Mouse (Mus musculus) stomach, embryonic 16.5 days (tissue): ENCODE data around the gene Zbtb16. TPM values are rescaled to one million over a fixed set of nuclear protein-coding genes. Genes with fewer than 3 reads are reported as not detected.

ENCODE experiments used
- ATAC-seq: fragments of 200-750 bp; cut with Nextera tagmentation; 2 replicates; pipeline ENCODE4 v1.8.0; 2017; ENCODE audit warnings: moderate number of reproducible peaks, moderate TSS enrichment; ENCODE audit not compliant: insufficient read depth, low FRiP score
- H3K27ac ChIP-seq: fragments of 300-500 bp; sonication (generic); 2 replicates; pipeline ENCODE4 v1.5.1; 2014; ENCODE audit warnings: low read length
- H3K27me3 ChIP-seq: fragments of 300-500 bp; sonication (generic); 2 replicates; pipeline ENCODE4 v1.6.1; 2014; ENCODE audit warnings: low read length, control low read depth, mixed read lengths; ENCODE audit not compliant: control insufficient read depth, insufficient read depth
- H3K36me3 ChIP-seq: fragments of 300-500 bp; sonication (generic); 2 replicates; pipeline ENCODE4 v1.6.1; 2014; ENCODE audit warnings: low read length; ENCODE audit not compliant: control insufficient read depth, insufficient read depth
- H3K4me1 ChIP-seq: fragments of 300-500 bp; sonication (generic); 2 replicates; pipeline ENCODE4 v1.6.1; 2014; ENCODE audit warnings: low read length, control low read depth, mixed read lengths; ENCODE audit not compliant: control insufficient read depth, insufficient read depth
- H3K4me2 ChIP-seq: fragments of 300-500 bp; sonication (generic); 2 replicates; pipeline ENCODE4 v1.6.1; 2014; ENCODE audit warnings: low read depth, low read length, mixed read lengths
- H3K4me3 ChIP-seq: fragments of 300-500 bp; sonication (generic); replicated peaks from 2 replicates; pipeline ENCODE4 v1.5.1; 2014; ENCODE audit warnings: mild to moderate bottlenecking, low read length
- H3K9ac ChIP-seq: fragments of 300-500 bp; sonication (generic); 2 replicates; pipeline ENCODE4 v1.6.1; 2014; ENCODE audit warnings: low read length
- H3K9me3 ChIP-seq: fragments of 300-500 bp; sonication (generic); replicated peaks from 2 replicates; pipeline ENCODE4 v1.6.1; 2016; ENCODE audit warnings: low read length, control low read depth; ENCODE audit not compliant: control insufficient read depth
- WGBS: fragments of 180-500 bp; shearing (Covaris S2); extraction: QIAGEN DNeasy Blood & Tissue Kit; methylation state at CpG from one replicate; pipeline ENCODE4 v1.1.7; 2014; 5-methylcytosine and 5-hydroxymethylcytosine counted together
- polyA plus RNA-seq: library from polyadenylated mRNA; unstranded; fragments of >200 nt; fragmentation: Nextera tagmentation; extraction: Ambion mirVana; gene quantifications from 2 replicates; pipeline ENCODE4 v1.2.1, GENCODE M21; 2015

Zbtb16 gene
- polyA plus RNA-seq, 1 experiment from 2014 or later, result 5.1 TPM

- no peak overlapping the region for H3K9ac ChIP-seq
- WGBS, result 47% methylated on average over 13 of the region's 13 CpGs
- H3K27ac ChIP-seq, result no peak overlapping the region
- H3K4me2 ChIP-seq, result no peak overlapping the region
- peaks cover 10% of the 10 kb centered on the region for H3K9me3 ChIP-seq
- no peaks in the 10 kb centered on the region for H3K36me3 ChIP-seq
- no peak overlapping the region for H3K4me3 ChIP-seq
- H3K4me1 ChIP-seq, result peaks cover 14% of the 10 kb centered on the region
- no peak for ATAC-seq
- no peaks in the 10 kb centered on the region for H3K27me3 ChIP-seq
These were observed 190.9 kb downstream of the Zbtb16 start for GRCm38 (mm10) chr9:48644926-48645647.

DNA sequence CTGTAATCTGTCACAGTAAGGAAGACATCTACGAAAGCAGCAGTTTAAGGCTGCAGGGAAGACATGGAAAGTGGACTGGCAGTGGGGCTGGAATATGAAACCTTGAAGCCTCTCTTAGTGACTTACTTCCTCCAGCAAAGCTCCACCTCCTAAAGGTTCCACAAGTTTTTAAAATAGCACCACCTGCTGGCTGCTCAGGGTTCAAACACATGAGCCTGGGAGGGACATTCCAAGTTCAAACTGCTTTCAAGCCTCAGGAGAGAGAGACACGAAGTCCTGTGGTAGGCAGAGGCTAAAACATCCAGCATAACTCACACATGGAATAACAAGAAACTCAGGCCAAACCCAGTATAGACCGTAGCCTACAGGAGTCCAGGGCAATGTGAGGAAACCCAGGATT, 191.6 kb downstream of the Zbtb16 start:
- WGBS, result 77% methylated on average over 3 of the region's 3 CpGs

DNA sequence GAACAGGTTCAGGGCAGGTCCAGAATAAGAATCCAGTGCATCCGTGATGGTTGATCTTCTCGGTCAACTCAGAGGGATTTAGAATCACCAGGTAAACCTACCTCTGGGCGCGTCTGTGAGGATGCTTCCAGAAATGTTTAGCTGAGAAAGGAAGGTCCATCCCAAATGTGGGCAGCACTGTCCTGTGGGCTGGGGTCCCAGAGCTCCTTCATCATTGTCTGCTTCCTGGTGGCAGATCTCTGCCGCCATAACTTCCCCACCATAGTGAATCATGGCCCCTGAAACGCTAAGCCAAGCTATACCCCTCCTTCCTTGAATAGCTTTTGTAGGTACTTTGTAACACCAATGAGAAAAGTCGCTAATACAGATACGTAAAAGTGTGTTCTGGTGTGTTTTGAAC, 194.4 kb downstream of the Zbtb16 start:
- no peak overlapping the region for H3K27ac ChIP-seq
- no peak overlapping the region for H3K9ac ChIP-seq
- no peak overlapping the region for H3K4me3 ChIP-seq
- ATAC-seq, result no peak
- H3K36me3 ChIP-seq, result no peaks in the 10 kb centered on the region
- no peak overlapping the region for H3K4me2 ChIP-seq
- H3K9me3 ChIP-seq, result peaks cover 10% of the 10 kb centered on the region
- no peaks in the 10 kb centered on the region for H3K27me3 ChIP-seq
- WGBS, result 88% methylated on average over 8 of the region's 8 CpGs
- H3K4me1 ChIP-seq, result no peaks in the 10 kb centered on the region

More for the DNA sequence above, 191.6 kb downstream of the Zbtb16 start:
- H3K36me3 ChIP-seq, result no peaks in the 10 kb centered on the region
- no peak overlapping the region for H3K4me3 ChIP-seq
- no peaks in the 10 kb centered on the region for H3K27me3 ChIP-seq
- H3K4me1 ChIP-seq, result peaks cover 12% of the 10 kb centered on the region
- no peak overlapping the region for H3K4me2 ChIP-seq
- H3K9ac ChIP-seq, result no peak overlapping the region
- H3K9me3 ChIP-seq, result peaks cover 10% of the 10 kb centered on the region
- H3K27ac ChIP-seq, result no peak overlapping the region
- no peak for ATAC-seq

DNA sequence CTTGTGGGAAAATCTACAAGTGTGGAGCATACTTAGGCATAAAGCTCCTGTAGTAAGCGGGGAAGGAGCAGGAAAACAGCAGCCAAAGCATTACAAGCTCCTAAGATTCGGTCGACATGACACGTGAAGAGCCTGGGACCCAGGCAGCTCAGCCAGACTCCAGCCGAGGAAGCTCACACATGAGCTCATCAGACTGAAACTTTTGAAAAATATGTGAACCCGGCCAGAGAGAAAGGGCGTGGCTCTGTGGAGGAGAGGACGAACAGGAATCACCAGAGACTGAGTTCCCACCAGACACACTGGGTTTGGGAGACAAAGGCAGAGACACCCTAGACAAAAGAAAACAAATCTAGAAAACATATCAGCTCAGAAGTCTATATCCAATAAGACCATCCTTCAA, 195.1 kb downstream of the Zbtb16 start:
- no peak overlapping the region for H3K27ac ChIP-seq
- peaks cover 10% of the 10 kb centered on the region for H3K9me3 ChIP-seq
- no peaks in the 10 kb centered on the region for H3K27me3 ChIP-seq
- H3K4me1 ChIP-seq, result no peaks in the 10 kb centered on the region
- WGBS, result 61% methylated on average over 8 of the region's 8 CpGs
- no peak overlapping the region for H3K4me3 ChIP-seq
- no peak overlapping the region for H3K9ac ChIP-seq
- no peak for ATAC-seq
- H3K36me3 ChIP-seq, result no peaks in the 10 kb centered on the region
- no peak overlapping the region for H3K4me2 ChIP-seq

DNA sequence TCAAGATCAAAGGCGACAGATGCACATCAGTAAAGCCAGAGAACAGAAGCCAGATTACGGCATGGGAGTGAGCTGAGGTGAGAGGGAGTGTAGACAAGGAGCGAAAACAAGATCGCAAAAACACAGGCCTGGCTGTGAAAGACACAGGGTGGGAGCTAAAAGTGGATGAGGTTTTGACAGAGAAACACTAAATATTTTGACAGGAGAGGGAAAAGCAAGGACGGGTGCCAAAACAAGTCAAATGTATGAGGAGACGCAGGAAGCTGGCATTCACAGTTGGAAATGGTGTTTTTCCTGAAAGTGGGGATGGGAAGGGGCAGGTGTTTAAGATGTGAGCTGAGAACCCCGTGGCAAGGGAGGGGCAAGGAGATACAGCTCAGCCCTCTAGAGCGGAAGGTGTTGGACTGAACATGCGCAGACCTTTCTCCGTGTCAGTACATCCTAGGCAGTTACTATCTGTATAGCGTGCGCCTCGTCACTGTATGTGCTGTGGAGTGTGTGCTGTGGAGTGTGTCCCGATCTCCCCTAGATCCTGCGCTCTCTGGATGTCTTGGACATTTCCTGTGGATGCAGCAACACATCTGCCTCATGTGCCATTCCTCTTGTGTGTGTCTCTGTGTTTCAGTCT, 197.7 kb downstream of the Zbtb16 start:
- H3K4me3 ChIP-seq, result no peak overlapping the region
- H3K36me3 ChIP-seq, result no peaks in the 10 kb centered on the region
- 56% methylated on average over 15 of the region's 15 CpGs for WGBS
- no peak overlapping the region for H3K4me2 ChIP-seq
- no peak overlapping the region for H3K27ac ChIP-seq
- H3K27me3 ChIP-seq, result no peaks in the 10 kb centered on the region
- no peaks in the 10 kb centered on the region; the same call in 1 of the 2 replicates for H3K4me1 ChIP-seq
- H3K9ac ChIP-seq, result no peak overlapping the region
- no peak for ATAC-seq
- H3K9me3 ChIP-seq, result no peaks in the 10 kb centered on the region

DNA sequence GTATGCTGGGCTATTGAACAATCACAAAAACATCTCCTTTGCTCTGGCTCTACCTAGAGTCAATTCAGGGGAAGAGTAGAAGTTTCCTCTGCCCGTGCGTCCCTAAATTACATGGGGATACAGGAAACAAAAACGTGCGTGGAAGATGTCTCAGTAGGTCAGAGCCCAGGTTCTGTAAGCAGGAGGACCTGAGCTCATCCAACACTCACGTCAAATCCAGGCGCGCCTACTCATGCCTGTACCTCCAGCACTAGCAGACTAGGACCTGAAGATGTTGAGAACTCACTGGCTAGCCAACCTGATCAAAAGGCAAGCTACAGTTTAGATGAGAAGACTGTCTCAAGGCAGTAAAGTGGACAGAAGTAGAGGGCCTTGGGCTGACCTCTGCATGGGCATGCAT, 198.9 kb downstream of the Zbtb16 start:
- H3K36me3 ChIP-seq, result no peaks in the 10 kb centered on the region
- H3K4me1 ChIP-seq, result no peaks in the 10 kb centered on the region; the same call in 1 of the 2 replicates
- no peaks in the 10 kb centered on the region for H3K9me3 ChIP-seq
- 89% methylated on average over 7 of the region's 7 CpGs for whole genome bisulfite sequencing
- H3K4me3 ChIP-seq, result no peak overlapping the region
- no peaks in the 10 kb centered on the region for H3K27me3 ChIP-seq
- H3K9ac ChIP-seq, result no peak overlapping the region
- ATAC-seq, result no peak
- H3K27ac ChIP-seq, result no peak overlapping the region
- no peak overlapping the region for H3K4me2 ChIP-seq

GRCm38 (mm10) chr9:48635576-48636350, 200.3 kb downstream of the Zbtb16 start:
- Histone ChIP-seq H3K36me3 (no peaks in the 10 kb centered on the region), H3K27ac (no peak overlapping the region), H3K9ac (no peak overlapping the region), H3K4me2 (no peak overlapping the region), H3K4me3 (no peak overlapping the region), H3K27me3 (no peaks in the 10 kb centered on the region), H3K4me1 (no peaks in the 10 kb centered on the region; the same call in 1 of the 2 replicates), H3K9me3 (no peaks in the 10 kb centered on the region)
- 35% methylated on average over 18 of the region's 18 CpGs for WGBS
- no peak for ATAC-seq

GRCm38 (mm10) chr9:48633147-48633546, 202.9 kb downstream of the Zbtb16 start:
- Histone ChIP-seq H3K9me3 (no peaks in the 10 kb centered on the region), H3K36me3 (no peaks in the 10 kb centered on the region), H3K27ac (no peak overlapping the region), H3K9ac (no peak overlapping the region), H3K4me1 (no peaks in the 10 kb centered on the region; the same call in 1 of the 2 replicates), H3K4me2 (no peak overlapping the region), H3K27me3 (no peaks in the 10 kb centered on the region), H3K4me3 (no peak overlapping the region)
- no peak for ATAC-seq
- WGBS, result 70% methylated on average over 6 of the region's 6 CpGs

- Histone ChIP-seq H3K36me3 (no peaks in the 10 kb centered on the region), H3K27ac (no peak overlapping the region), H3K4me2 (no peak overlapping the region), H3K27me3 (0 out of 2 replicates have a peak, but pooled peaks cover 6% of the 10 kb centered on the region), H3K9me3 (no peaks in the 10 kb centered on the region), H3K4me1 (no peaks in the 10 kb centered on the region), H3K9ac (no peak overlapping the region), H3K4me3 (no peak overlapping the region)
- WGBS, result 72% methylated on average over 1 of the region's 1 CpGs
- no peak for ATAC-seq
These were observed 216.8 kb downstream of the Zbtb16 start for GRCm38 (mm10) chr9:48619268-48619667.
